Mouse (Mus musculus) heart, postnatal 0 days (tissue): ENCODE results near the gene Cdc42bpg. TPM values are rescaled to one million over a fixed set of nuclear protein-coding genes. Genes with fewer than 3 reads are reported as not detected.

ENCODE experiments used
- ATAC-seq: fragments of 200-750 bp; cut with Nextera tagmentation; 2 replicates; pipeline ENCODE4 v1.8.0; 2017; ENCODE audit warnings: low read depth, moderate number of reproducible peaks, moderate library complexity; ENCODE audit not compliant: insufficient read depth
- DNase-seq: peaks from one replicate; pipeline ENCODE4 v3.0.0-alpha.2; 2016; ENCODE audit warnings: low spot score
- H3K27ac ChIP-seq: fragments of 300-500 bp; sonication (generic); 2 replicates; pipeline ENCODE4 v1.5.1; 2014; ENCODE audit warnings: low read depth, mild to moderate bottlenecking
- H3K27me3 ChIP-seq: fragments of 300-500 bp; sonication (generic); 2 replicates; pipeline ENCODE4 v1.6.1; 2014; ENCODE audit warnings: low read length, mixed read lengths; ENCODE audit not compliant: control insufficient read depth, insufficient read depth
- H3K36me3 ChIP-seq: fragments of 300-500 bp; sonication (generic); replicated peaks from 2 replicates; pipeline ENCODE4 v1.6.1; 2014; ENCODE audit warnings: low read length, mixed read lengths; ENCODE audit not compliant: control insufficient read depth, insufficient read depth
- H3K4me1 ChIP-seq: fragments of 300-500 bp; sonication (generic); 2 replicates; pipeline ENCODE4 v1.6.1; 2014; ENCODE audit warnings: antibody characterized with exemption; ENCODE audit not compliant: control insufficient read depth, insufficient read depth
- H3K4me2 ChIP-seq: fragments of 300-500 bp; sonication (generic); 2 replicates; pipeline ENCODE4 v1.6.1; 2014; ENCODE audit warnings: low read depth, mild to moderate bottlenecking, low read length, moderate library complexity
- H3K4me3 ChIP-seq: fragments of 300-500 bp; sonication (generic); 2 replicates; pipeline ENCODE4 v1.5.1; 2014; ENCODE audit warnings: low read depth, low read length
- H3K9ac ChIP-seq: fragments of 300-500 bp; sonication (generic); replicated peaks from 2 replicates; pipeline ENCODE4 v1.6.1; 2014; ENCODE audit warnings: low read depth, low read length, mixed read lengths
- H3K9me3 ChIP-seq: fragments of 300-500 bp; sonication (generic); replicated peaks from 2 replicates; pipeline ENCODE4 v1.6.1; 2016; ENCODE audit warnings: low read length; ENCODE audit not compliant: control insufficient read depth
- CTCF ChIP-seq: IDR thresholded peaks from 2 replicates; pipeline ENCODE4 v1.5.1; 2016; ENCODE audit warnings: antibody characterized with exemption, control low read depth, low read depth
- EP300 ChIP-seq: IDR thresholded peaks from 2 replicates; pipeline ENCODE4 v1.6.1; 2016; ENCODE audit warnings: antibody characterized with exemption, low read depth
- WGBS: fragments of 180-500 bp; shearing (Covaris S2); extraction: QIAGEN DNeasy Blood & Tissue Kit; methylation state at CpG from one replicate; pipeline ENCODE4 v1.1.7; 2014; 5-methylcytosine and 5-hydroxymethylcytosine counted together
- polyA plus RNA-seq: library from polyadenylated mRNA; unstranded; fragments of >200 nt; fragmentation: Nextera tagmentation; extraction: Ambion mirVana; gene quantifications from 2 replicates; pipeline ENCODE4 v1.2.1, GENCODE M21; 2015
- total RNA-seq: library from RNA; depleted of rRNA; stranded (reverse); fragments of >200 nt; gene quantifications from 2 replicates; pipeline ENCODE4 v1.2.3, GENCODE M21; 2014; ENCODE audit warnings: low replicate concordance

Cdc42bpg gene
- total and polyA plus RNA-seq, 2 experiments from 2014 or later = 0.51 to 9.5 TPM

- no peaks in the 10 kb centered on the region for H3K9me3 ChIP-seq
- DNase-seq (no peak), ATAC-seq (no peak)
- H3K36me3 ChIP-seq = no peaks in the 10 kb centered on the region
- H3K4me3 ChIP-seq = no peak overlapping the region
- H3K4me2 ChIP-seq = no peak overlapping the region
- peaks cover 19% of the 10 kb centered on the region; the same call in 1 of the 2 replicates for H3K4me1 ChIP-seq
- H3K9ac ChIP-seq = no peak overlapping the region
- WGBS = 77% methylated on average over 7 of the region's 7 CpGs
- H3K27me3 ChIP-seq = peaks cover 5% of the 10 kb centered on the region; the same call in 1 of the 2 replicates
- H3K27ac ChIP-seq = no peak overlapping the region
- TF ChIP-seq EP300 (no peak), CTCF (no peak)
Measured at GRCm38 (mm10) chr19:6272053-6272452, 34.2 kb upstream of the Cdc42bpg start.

DNA sequence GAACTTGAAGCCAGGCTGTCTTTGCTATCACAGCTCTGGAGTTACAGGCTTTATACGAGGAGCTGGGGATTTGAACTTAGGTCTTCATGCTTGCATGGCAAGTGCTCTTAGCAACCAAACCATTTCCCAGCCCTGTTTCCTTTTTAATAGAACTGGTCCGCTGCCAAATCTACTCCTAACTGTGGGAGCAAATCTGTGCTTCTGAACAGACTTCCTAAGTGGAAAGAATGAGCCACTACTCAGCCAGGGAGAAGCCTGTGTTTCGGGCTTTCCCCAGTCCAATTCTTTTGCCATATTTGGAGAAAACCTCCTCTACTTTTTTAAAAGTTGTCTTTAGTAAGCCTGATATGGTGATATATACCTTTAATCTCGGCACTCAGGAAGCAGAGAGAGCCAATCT lies 33.5 kb upstream of the Cdc42bpg start:
- ATAC-seq (no peak), DNase-seq (peak; percentile 54)
- peak overlapping the region; percentile 62 for H3K27ac ChIP-seq

GRCm38 (mm10) chr19:6273592-6273991 lies 32.7 kb upstream of the Cdc42bpg start:
- Histone ChIP-seq H3K9me3 (no peaks in the 10 kb centered on the region), H3K4me2 (no peak overlapping the region), H3K4me1 (peaks cover 27% of the 10 kb centered on the region; the same call in 1 of the 2 replicates), H3K27ac (peak overlapping the region; percentile 62), H3K9ac (no peak overlapping the region), H3K36me3 (no peaks in the 10 kb centered on the region), H3K27me3 (peaks cover 5% of the 10 kb centered on the region; the same call in 1 of the 2 replicates), H3K4me3 (no peak overlapping the region)
- 78% methylated on average over 4 of the region's 4 CpGs for WGBS
- TF ChIP-seq CTCF (no peak), EP300 (no peak)
- ATAC-seq = no peak
- DNase-seq = no peak

More for the DNA sequence above, 33.5 kb upstream of the Cdc42bpg start:
- TF ChIP-seq CTCF = no peak
- TF ChIP-seq EP300 = no peak
- Histone ChIP-seq H3K36me3 (no peaks in the 10 kb centered on the region), H3K27me3 (peaks cover 5% of the 10 kb centered on the region; the same call in 1 of the 2 replicates), H3K9ac (no peak overlapping the region), H3K4me2 (no peak overlapping the region), H3K9me3 (no peaks in the 10 kb centered on the region), H3K4me3 (no peak overlapping the region), H3K4me1 (peaks cover 19% of the 10 kb centered on the region; the same call in 1 of the 2 replicates)
- WGBS = 54% methylated on average over 4 of the region's 4 CpGs

GRCm38 (mm10) chr19:6273998-6274608 lies 32.2 kb upstream of the Cdc42bpg start:
- DNase-seq (no peak), ATAC-seq (no peak)
- no peak for TF ChIP-seq EP300
- Histone ChIP-seq H3K4me1 (peaks cover 32% of the 10 kb centered on the region; the same call in 1 of the 2 replicates), H3K9me3 (no peaks in the 10 kb centered on the region), H3K27ac (peak overlapping the region; percentile 62), H3K9ac (no peak overlapping the region), H3K36me3 (0 out of 2 replicates have a peak, but pooled peaks cover under 1% of the 10 kb centered on the region), H3K4me3 (no peak overlapping the region), H3K4me2 (no peak overlapping the region), H3K27me3 (peaks cover 5% of the 10 kb centered on the region; the same call in 1 of the 2 replicates)
- 82% methylated on average over 13 of the region's 13 CpGs for WGBS

DNA sequence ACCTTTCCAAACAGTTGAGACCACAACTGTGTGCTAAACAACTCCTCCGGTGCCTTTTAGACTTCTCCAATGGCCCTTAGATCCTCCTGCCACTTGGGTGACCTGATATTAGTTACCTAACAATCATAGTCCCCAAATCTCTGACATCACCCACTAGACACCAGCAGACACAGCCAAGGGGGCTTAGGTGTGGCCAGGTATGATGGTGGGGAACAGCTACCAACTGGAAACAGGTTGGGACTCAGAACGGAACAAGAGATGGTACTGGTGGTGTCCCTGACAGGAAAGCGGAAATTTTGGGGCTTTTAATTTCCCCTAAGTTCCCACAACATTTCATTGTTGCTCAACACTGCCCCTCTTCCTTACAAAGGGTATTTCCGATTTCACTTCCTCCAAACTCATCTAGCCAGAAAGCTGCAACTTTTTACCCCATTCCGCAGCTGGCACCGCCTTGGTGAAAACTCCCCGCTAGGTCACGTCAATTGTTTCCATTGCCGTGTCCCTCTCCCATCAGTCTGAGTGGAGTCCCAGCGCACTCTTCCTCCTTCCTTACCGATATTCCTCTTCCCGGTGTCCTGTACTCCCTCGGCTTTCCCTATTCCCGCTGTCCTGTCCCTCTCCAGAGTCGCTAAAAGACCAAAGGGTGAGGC lies 30.4 kb upstream of the Cdc42bpg start:
- Histone ChIP-seq H3K9me3 (no peaks in the 10 kb centered on the region), H3K4me3 (peak overlapping the region; percentile 76), H3K4me1 (peaks cover 46% of the 10 kb centered on the region), H3K4me2 (peak overlapping the region; percentile 69), H3K27me3 (peaks cover 4% of the 10 kb centered on the region; the same call in 1 of the 2 replicates), H3K36me3 (peaks cover 15% of the 10 kb centered on the region; the same call in 1 of the 2 replicates), H3K27ac (peak overlapping the region; percentile 79), H3K9ac (no peak overlapping the region)
- 11% methylated on average over 15 of the region's 15 CpGs for WGBS
- ATAC-seq = no peak
- no peak for DNase-seq
- TF ChIP-seq CTCF (no peak), EP300 (no peak; the same call in 1 of the 2 replicates)
